Mouse (Mus musculus): ENCODE results near the gene Olfr1431.
"Not testable (repeated sequence)": the region's sequence is repeated elsewhere in the genome, so short reads cannot be mapped to it uniquely, and the experiment has no call there.

DNA sequence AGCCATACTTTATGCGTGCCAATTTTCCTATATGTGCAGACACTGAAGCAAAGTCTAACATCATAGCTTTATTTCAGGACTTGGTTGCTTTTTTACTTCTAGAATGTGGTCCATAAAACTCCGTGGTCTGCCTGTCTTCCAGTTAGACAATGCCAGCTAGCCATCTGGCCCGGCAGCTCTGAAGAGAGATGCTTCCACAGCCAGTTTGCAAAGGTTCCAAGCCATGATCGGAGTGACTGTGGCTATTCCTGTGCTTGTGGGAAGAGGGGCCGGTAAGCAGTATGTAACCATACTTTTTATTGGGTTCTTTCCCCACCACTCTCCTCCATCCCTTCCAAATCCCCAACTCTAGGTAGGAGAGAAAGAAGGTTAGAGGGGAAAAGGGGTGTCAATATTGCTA lies 25.0 kb upstream of the Olfr1431 start:
- not testable (repeated sequence) for TF ChIP-seq CTCF (conservative IDR thresholded peaks at IDR 0.05; ENCODE audit: low read length); POU5F1 (IDR thresholded peaks at IDR 0.05; ENCODE audit: borderline replicate concordance, low read length)

Measured in E14TG2a.4 (cell line).